Mouse (Mus musculus) CD4-positive helper T cell, adult 2 months (primary cell): ENCODE measurements around the gene Slc12a1.
"Not testable (repeated sequence)": the region's sequence is repeated elsewhere in the genome, so short reads cannot be mapped to it uniquely, and the experiment has no call there.

Source experiments
- DNase-seq: peaks from one replicate; pipeline ENCODE4 v3.0.0-alpha.2; 2012; ENCODE audit warnings: low read depth, missing footprints, low spot score

The Slc12a1 gene

DNA sequence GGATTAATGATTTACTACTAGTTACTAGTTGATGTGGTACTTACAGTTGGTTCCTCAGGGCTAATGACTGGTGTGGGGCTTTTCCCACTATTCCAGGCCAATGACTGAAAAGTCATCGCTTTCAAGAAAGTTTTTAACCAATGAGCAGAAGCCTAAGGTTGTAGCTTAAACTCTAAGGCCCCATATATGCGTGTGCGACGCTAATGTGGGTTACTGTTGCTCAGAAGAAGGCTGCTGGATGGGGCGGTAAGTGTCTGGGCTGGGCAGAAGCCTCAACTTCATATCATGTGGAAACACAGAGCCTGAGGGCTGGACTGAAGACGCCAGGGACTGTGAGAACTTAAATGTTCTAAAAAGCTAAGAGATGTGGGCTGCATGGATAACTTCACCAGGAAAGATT lies at the start of gene Slc12a1:
Slc12a1 (plus strand) TSS at position 118 of the 400 bp plus-strand sequence.
- DNase-seq, result no peak

DNA sequence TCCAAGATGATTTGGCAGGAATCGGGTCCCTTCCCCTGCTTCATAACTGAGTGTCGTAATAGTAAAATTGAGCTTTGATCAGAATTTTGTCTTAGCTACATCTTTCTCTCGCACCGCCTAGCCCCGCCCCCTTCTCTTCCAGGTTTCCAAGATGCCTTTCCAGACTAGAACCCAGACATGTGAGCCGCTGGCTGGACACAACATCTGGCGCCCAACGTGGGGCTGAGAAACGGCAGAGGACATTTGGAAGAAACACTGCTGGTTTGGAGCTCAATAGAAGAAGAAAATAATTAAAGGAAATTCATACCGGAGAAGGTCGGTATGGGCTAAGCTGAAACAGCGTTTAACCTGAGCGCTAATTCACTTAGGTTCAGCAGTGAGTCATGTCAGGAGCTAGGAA lies 47.8 kb upstream of the Slc12a1 start:
- not testable (repeated sequence) for DNase-seq

DNA sequence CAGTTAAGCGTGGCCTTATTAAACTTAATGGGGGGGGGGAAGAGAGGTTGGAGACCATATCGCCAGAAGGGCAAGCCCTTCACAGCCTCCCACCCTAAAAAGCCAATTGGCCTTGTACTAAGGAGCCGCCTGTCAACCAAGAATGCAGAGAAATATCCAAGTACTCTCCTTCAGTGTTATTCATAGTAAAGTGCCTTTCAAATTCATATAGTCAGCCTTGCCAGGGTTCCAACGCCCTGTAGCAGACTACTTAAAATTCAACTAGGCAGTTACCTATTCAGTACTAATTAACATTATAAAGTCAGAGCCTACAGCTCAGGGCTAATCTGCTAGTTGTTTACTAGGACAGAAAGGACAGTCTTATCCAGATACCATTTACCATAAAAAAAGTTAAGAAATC lies 45.8 kb upstream of the Slc12a1 start:
- not testable (repeated sequence) for DNase-seq

DNA sequence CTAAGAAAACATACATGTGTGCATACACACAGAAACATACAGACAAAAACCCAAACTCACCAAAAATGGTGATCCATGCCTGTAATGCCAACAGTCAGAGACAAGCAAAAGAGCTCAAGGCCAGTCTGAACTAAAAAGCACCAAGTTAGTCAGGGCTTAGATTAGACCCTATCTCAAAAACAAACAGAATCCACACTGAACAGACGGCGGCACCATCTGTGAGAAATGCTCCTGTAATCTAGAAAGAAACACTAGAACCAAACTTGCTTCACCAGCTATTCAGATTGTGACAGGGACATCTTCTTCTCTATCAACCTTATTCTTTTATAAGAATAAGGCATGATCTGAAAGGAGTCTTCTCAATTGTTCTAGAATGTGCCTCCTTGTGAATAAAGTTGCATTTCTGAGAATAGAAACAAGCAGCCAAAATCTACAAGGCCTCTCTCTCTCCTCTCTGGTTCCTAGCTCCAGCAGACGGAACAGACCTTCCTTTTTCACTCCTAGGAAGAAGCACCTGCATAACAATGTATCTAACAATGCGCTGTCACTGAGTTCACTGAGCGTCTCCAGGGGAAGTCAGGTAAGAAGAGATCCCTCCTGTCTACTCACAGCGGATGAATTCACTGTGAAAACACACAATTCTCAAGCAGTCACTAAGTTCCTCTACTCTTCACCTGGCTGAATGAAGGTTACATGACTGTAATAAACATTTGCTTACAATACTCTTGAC lies 32.8 kb upstream of the Slc12a1 start:
- DNase-seq, result no peak

DNA sequence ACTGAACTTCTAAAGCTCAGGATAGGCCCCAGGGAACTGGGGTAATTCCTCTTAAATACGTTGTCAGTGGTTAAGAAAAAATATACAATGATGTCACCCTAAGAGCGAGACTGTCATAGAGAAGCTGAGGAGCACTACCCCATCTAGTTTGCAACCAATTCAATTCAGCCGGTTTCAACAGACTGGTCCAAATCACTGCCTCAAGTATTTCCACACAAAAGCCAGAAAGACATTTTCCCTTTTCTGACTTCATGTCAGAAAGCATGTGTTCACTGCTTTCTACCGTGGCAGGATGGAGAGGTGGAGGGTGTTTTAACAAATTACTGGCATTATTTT lies 30.0 kb upstream of the Slc12a1 start:
- peak; percentile 20 for DNase-seq

GRCm38 (mm10) chr2:125122624-125123476 lies 29.5 kb upstream of the Slc12a1 start:
- DNase-seq, result peak; percentile 70

- DNase-seq, result peak; percentile 89
Measured at GRCm38 (mm10) chr2:125123477-125123852, 28.8 kb upstream of the Slc12a1 start, which contains the start of gene Myef2. Gene Myef2 (minus strand): TSS chr2:125123661.

DNA sequence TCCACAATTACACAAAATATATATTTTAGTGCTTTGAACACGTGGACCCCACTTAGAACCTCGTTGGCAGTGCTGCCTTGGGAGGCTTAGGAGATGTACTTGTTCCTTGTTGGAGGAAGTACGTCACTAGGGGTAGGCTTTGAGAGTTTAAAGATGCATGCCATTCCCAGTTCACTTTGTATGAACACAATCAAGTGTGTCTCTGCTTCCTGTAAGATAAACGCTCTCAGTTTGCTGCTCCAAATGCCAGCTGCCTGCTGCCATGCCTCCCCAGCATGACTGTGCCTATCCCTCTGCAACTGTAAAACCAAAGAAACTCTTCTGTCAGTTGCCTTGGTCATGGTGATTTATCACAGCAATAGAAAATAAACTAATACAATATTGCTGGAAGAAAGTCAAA lies 26.5 kb upstream of the Slc12a1 start:
- no peak for DNase-seq

DNA sequence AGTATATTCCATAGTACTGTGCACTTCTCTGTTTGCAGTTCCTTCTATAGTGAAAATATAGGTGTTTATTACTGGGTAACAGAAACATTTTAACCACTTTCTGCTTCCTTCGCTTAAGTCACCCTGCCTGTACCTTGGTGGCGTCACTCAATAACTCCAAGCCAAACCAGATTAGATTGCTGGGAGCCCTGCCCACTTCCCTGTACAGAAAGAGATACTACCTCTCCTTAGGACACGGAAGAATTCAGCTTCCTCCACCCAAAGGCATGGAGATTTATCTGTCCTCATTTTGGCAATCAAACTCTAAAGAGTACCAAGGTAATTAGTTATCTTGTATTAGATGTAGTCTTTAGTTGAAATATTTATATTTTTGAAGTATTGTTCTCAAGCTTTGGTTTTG lies 25.5 kb upstream of the Slc12a1 start:
- DNase-seq, result no peak

DNA sequence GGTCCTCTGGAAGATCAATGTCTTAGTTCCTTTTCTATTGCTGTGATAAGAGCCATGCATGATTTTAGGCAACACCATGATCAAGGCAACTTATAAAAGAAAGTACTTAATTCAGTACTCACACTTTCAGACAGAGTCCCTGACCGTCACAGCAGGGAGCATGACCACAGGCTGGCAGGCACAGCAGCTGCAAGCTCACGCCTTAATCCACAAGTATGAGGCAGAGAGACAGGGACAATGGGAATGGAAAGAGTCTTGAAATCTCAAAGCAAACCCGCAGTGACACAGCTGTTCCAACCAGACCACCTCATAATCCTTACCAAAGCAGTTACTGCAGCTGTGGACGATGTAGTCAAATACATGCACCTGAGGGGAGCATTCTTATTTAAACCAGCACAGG lies 18.2 kb upstream of the Slc12a1 start:
- DNase-seq, result no peak

DNA sequence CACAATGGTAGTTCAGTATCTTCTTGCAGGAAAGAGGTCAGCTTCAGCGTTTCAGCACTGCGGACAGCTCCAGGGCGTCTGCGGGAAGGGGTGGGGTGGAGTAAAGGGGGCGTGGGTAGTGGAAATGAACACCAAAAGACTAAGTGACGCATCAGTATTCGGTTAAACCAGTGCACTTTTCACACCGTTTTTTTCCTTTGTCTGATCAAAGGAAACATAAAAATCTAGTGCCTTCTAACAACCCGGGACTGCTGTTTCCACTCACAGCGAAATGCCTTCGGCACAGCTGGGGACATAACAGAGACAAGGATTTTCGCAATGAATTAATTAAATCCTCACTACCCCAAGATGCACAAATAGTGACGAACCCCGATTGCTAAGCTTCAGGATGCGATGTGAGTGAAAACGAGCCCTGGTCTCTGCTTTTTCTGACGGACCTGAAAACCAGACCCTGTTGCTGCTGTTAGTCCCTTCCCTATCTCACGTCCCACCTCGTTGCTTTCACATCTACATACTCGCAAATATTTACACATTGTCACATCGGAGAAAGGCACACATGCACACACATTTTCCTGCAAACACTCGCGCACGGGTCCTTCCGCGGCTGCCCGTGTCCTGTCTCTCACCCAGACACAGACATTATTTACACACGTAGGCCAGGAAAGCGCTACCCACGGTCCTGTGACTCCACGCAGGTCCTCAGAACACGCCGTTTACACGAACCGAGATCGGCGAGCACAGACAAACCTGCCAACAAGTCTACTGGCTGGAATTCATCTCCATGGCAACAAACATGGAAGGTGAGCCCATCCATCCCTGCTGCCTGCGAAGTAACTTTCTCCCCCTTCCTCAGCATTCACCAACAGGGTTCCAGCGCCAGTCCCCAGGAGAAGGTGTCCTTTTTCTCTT lies 16.1 kb upstream of the Slc12a1 start, which contains the start of gene Ctxn2:
Ctxn2 (plus strand) TSS at position 790 of the 909 bp plus-strand sequence.
- peak; percentile 72 for DNase-seq

GRCm38 (mm10) chr2:125136846-125137245 lies 15.5 kb upstream of the Slc12a1 start:
- no peak for DNase-seq

DNA sequence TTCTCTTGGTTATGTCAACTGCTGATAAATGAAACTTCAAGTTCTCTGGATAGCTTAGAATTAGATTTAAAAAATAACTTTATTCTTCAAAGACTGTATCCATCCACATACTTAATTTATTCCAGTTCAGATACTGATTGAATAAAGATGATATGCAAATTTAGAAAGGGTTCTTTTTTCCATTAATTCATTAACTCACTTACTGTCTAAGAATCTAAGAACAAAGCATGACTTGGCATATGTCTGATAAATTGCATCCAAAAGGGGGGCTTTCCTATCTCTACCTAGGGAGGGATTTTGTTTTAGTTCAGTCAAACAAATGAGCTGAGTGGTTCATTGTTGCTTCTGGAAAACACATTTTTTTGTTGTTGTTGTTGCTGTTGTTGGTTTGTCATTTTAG lies 10.0 kb upstream of the Slc12a1 start:
- DNase-seq, result no peak

DNA sequence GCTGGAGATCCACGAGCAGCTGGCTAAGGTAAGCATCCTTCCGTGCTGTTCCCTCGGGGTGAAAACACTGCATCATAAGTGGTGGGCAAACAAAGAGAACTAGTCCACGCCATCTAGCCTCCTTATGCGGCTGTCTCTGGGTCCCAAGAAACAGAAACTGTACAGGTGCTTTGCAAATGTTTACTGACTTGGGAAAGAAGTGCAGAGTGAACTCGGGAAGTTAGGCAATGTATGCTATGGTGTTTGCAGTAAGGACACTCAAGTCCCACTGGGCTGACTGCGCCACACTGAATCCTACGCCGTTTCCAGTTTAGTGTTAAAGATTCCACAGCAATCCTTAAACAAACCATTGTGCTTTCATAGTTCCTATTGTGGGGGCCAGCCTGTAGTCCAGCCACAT lies 2.0 kb downstream of the Slc12a1 start:
- no peak for DNase-seq

DNA sequence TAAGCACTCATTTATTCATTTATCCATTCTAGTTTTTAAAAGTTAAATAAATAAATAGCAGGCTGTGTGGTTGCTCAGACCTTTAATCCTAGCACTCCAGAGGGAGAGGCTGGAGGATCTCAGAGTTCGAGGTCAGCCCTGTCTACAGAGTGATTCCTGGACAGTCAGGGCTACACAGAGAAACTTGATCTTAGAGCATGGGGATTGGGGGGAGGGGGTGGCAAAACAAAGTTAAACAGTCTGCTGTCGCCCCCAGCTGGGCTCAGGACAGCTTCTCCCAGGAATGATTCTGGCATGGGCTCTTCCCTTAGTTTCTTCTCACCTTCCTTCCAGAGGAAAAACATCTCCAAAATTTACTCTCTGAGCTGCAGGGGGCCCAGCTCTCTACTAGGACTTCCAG lies 3.2 kb downstream of the Slc12a1 start:
- no peak for DNase-seq

GRCm38 (mm10) chr2:125162012-125162470 lies 9.7 kb downstream of the Slc12a1 start:
- no peak for DNase-seq

DNA sequence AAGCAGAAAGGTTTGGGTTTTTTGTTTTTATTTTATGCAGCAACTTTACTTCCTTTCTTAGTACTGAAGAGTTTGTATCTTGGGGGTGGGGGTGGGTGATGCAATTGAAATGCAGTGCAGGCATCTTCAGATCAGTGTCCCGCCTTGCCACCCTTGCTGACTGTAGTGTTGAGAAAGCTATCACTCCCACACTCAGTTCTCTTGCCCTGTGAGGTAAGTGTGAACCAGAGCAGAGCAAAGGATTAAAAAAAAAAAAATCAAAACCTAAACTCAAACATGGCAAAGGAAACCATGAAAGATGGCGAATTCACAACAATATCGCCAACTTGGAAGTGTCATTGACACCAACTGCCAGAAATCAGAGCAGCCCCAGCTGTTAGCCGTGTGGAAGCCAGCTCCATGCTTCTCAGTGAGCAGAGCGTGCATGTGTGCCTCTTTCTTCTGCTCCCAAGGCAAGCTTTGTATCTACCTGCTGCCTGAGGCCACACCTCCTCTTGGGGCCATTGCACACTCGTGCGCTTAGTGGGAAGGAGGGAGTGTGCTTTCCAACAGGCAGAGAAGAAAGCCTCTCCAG lies 26.0 kb downstream of the Slc12a1 start:
- DNase-seq, result no peak

DNA sequence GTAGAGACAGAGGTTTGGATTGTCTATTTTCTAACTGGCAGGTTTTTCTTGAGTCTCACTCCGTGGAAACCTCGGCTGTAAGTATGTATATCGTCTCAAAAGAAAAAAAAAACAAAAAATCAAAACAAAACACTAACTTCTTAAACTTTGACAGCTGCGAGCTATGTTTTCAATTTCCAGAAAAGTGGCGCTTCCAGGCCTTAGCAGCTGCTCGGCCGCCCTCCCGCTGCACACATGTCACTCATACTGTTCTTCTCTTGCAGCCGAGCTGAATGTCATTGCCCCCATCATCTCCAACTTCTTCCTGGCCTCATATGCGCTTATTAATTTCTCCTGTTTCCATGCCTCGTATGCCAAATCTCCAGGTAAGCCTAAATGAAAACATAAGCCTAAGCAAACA lies 35.6 kb downstream of the Slc12a1 start:
- DNase-seq, result no peak

GRCm38 (mm10) chr2:125189197-125189596 lies 36.9 kb downstream of the Slc12a1 start:
- peak; percentile 51 for DNase-seq

DNA sequence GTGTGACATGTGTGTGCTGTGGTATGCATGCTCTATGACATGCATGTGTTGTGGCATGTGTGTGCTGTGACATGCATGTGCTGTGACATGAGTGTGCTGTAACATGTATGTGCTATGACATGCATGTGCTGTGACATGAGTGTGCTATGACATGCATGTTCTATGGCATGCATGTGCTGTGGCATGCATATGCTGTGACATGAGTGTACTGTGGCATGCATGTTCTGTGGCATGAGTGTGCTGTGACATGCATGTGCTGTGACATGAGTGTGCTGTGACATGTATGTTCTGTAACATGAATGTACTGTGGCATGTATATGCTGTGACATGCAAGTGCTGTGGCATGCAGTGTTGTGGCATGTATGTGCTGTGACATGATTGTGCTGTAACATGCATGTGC lies 40.6 kb downstream of the Slc12a1 start:
- DNase-seq, result no peak

DNA sequence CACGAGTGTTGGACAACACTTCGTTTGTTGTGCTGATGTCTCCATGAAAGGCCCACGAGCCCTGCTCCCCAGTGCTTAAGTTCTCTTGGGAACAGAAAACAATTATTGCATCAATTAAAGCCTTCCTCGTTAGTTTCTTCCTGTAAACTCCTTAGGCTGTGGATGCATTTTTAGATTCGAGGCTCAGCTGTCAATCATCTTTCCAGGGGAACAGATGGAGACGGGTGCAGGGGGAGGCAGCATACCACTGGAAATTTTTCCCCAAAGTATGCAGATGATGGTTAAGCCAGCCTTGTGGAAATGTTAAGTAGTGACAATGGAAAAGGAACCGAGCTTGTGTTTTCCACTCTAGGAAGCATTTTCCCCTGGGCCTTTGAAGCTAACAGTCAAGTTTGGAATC lies 44.5 kb downstream of the Slc12a1 start:
- no peak for DNase-seq
